Mouse (Mus musculus): ENCODE measurements around the gene Tab2.

Tab2 gene

DNA sequence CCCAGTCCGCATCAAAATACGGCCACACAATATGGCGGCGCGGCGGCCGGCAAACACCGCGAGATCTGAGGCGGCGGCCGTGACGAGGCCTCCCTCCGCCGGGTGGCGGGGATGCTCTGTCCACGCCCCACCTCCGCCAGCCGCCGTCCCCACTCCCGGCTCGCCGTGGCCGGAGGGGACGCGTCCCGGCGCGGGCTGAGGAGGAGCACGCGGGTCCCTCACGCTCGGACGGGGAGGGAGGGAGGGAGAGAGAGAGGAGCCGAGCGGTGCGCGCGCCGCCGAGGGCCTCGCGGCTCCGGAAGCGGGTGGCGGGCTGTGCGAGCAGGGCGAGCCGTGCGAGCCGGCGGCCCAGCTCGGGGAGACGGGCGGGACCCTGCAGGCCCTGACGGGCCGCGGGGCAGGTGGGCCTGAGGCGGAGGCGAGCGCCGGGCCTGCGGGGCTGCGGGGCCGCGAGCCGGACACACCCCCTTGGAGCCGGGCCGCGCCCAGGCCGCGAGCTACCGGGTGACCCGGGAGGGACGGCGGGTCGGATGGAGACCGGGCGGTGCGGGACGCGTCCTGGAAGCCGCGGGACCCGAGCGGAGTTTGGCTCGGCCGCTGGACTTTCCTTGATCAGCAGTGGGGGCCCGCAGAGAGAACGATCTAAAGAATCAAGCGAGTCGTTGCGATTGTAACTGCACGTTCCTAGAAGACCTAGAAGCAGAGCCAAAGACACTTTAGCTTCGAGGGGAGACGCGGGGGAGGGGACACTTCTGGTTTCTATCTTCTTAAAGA, at the start of gene Tab2:
Gene Tab2 (minus strand): TSS at position 3 of the 774 bp plus-strand sequence.
- DNase-seq, result peak; percentile 91

- peak; percentile 10 for DNase-seq
These were observed 36.4 kb upstream of the Tab2 start for GRCm38 (mm10) chr10:7992258-7992919.

DNA sequence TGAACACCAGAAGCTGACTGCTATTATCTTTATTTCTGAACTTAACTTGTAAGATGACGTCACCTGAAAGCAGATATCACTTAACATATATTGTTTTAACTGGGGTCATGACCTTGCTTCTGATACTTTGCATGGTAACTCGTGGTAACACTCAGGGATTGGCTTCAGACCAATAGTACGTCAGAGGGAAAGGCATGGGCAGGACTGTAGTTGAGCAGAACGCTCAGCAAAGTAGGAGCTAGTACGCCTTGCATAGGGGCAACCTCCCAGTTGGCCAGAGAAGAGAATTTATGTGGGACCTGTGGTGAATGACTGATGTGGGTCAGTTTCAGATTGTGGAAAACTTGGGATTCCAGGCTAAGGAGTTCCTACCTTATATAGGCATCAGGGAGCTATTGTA, 35.6 kb upstream of the Tab2 start:
- no peak for DNase-seq

DNA sequence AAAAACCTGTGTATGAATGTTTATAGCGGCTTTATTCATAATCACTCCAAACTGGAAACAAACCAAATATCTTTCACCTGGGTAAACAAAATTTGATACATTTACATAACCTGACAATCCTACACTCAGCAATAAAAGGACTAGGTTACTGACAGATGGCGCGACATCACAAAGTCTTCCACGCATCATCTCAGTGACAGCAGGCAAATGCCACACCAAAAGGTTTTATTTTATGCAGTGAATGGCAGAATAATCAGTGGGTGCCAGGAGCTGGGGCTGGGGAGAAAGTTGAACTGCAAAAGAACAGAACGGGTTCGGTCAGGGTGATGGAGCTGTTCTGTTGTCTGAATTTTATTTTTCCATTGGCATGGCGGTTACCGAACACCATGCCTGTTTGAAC, 31.5 kb upstream of the Tab2 start:
- DNase-seq, result peak; percentile 66

DNA sequence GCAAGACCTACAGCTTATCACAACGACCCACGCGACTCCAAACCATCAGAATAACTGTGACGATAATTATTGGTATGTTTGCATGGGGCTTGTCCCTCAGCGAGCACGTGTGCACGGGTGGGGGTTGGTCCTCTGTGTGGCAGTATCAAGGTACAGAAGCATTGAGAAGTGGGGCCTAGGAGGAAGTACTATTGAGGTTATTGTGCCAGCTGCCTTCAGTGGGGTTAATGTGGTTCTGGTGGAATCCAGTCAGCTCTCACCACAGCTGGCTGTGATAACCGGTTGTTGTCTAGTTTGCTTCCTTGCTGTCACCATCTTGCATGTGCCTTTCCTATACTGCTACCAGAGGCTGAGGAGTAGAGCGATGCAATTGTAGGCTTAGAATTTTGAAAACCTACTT, 20.4 kb upstream of the Tab2 start:
- no peak for DNase-seq

DNA sequence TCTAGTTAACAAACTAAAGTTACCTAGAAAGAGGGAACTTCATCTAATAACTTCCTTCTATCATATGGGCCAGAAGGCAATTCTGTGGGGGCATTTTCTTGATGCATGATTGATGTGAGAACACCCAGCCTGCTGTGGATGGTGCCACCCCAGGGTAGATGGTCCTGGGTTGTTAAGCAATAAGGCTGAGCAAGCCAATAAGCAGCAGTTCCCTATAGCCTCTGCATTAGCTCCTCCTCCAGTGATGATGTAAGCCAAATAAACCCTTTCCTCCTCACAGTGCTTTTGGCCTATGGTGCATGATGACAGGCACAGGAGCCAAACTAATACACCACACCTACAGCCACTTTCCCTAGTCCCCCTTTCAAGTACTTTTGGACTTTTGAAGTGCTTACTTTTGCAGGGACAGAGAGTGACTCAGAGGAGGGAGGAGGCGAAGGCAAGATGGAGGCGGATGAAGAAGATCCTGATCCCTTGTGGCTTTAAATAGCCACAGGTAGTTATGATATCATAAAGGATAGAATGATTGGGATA, 12.8 kb upstream of the Tab2 start:
- no peak for DNase-seq

GRCm38 (mm10) chr10:7967096-7967495, 11.1 kb upstream of the Tab2 start:
- DNase-seq, result no peak

GRCm38 (mm10) chr10:7959073-7959472, 3.0 kb upstream of the Tab2 start:
- DNase-seq, result peak; percentile 13

DNA sequence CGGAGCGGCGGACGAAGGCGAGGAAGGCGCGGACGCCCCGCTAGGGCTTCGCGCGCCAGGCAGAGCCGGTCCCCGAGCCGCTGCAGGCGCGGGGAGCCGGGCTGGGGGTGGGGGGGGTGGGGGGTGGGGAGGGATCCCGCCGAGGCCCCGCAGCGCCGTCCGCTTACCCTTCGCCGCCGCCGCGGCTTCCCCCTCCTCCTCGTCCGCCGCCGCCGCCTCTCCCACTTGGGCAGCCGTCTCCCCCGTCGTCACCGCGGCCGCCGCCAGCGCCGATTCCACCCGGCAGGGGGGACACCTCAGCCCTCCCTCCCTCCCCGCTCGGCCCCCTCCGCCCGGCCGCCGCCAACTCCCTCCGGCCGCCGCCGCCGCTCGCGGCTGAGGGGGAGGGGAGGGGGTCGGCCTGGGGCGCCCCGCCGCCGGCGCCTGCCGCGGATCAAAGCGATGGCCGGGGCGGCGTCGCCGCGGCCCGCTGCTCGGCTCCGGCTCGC, 352 bp downstream of the Tab2 start:
- DNase-seq, result peak; percentile 32

DNA sequence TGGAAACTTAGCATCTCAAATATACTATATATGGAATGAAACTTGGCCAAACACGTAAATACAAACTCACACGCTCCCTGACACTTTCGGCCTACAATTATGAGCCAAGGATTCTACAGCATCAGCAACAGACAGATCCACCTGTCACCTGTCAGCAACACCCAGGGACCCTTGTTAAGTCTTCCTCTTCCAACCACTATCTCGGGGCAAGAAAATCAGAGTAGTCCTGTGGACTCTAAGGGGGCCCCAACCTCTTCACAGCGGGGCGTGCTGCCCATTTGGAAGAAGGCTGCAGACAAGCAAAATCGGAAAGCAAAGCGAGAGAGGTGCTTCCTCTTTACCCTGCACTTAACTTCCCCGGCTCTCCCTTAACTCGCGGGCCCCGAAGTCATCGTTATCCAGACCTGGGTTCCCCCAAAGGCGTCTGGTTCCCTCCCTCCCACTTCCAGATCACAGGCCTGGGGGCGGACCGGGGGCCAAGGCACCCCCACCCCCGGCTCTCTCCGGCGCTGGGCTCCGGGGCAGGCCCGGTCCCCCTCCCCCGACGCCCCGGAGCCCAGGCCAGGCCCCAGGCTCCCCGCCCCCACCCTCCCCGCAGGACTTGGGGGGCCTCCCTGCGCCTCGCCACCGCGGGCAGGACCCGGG, 919 bp downstream of the Tab2 start:
- DNase-seq, result peak; percentile 34

DNA sequence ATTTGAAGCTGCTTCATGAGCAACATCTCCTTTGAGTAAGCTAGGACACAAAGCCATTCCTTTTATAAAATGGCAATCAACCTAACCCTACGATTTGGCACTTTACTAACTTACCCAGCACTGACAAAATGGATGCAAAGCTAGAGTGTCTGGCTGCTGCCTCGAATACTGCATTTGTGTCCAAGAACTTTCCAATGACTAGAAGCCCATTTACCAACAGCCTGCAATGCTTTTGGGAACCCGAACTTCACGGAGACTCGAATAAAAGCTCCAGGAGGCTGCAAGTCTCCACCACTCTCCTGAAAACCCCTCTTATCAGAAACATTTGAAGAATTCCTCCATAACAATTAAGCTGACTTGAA, 1.4 kb downstream of the Tab2 start:
- no peak for DNase-seq

GRCm38 (mm10) chr10:7943006-7943405, 13.0 kb downstream of the Tab2 start:
- DNase-seq, result no peak

- no peak for DNase-seq
These were observed 19.4 kb downstream of the Tab2 start for GRCm38 (mm10) chr10:7936556-7937192.

- no peak for DNase-seq
These were observed 23.1 kb downstream of the Tab2 start for GRCm38 (mm10) chr10:7932958-7933357.

GRCm38 (mm10) chr10:7928996-7929395, 27.0 kb downstream of the Tab2 start:
- no peak for DNase-seq

- no peak for DNase-seq
These were observed 30.5 kb downstream of the Tab2 start for GRCm38 (mm10) chr10:7925481-7925880.

DNA sequence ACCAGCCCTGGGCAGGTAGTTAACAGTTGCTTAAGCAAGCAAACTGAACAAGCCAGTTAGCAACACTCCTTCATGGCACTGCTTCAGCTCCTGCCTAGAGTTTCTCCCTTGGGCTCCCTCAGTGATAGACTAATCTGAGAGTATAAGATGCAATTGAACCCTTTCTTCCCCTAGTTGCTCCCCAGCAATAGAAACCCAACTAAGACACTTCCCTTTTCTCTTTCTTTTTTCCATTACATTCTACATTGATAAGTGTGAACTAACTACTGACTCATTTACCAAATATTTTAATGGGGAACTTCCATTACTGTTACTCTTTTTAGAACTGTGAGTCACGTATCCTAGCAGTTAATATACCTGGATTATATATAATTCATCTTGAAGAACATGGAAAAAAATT, 32.6 kb downstream of the Tab2 start:
- DNase-seq, result no peak

DNA sequence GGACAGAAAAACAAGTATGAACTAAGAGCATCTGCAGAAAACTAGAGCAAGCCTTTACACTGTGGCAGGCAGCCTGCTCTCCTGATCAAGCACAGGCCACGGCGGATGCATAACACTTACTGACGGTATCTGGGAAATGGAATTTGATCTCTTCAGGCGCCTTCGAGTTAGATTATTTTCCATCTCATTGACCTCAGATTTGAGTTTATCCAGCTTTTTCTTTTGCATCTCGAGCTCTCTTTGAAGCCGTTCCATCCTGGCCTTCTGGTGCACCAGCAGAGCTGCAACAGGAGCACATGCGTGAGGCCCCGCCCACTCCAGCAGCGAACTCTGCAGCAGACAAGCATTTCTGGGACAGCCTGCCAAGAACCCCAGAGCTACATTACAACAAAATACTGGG, 44.8 kb downstream of the Tab2 start:
- peak; percentile 52 for DNase-seq

DNA sequence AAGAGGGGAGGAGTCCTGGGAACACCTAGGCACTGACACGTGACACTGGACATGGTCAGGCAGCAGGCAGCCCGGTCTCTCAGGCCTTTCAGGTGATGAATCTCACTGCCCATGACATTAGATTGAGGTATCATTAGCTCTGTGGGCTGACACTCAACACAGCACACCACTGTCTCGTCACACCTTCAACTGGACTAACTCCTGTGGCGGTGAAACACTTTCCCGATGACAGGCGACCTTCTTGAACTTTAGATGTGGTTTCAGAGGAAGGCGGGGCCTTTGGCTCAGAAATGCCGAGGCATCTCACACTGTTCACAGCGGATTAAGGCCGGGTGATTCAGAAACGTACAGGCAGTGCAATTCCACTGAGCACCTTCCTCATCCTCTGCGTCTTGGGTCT, 48.9 kb downstream of the Tab2 start:
- no peak for DNase-seq

GRCm38 (mm10) chr10:7904157-7904556, 51.9 kb downstream of the Tab2 start:
- DNase-seq, result no peak

GRCm38 (mm10) chr10:7900719-7901627, 55.1 kb downstream of the Tab2 start:
- DNase-seq, result peak; percentile 62

- DNase-seq, result no peak
These were observed 67.7 kb downstream of the Tab2 start for GRCm38 (mm10) chr10:7888256-7888868.

Measured in layer of hippocampus, adult 9-11 months (tissue).